Mouse (Mus musculus): ENCODE measurements around the gene Sprr2b. TPM values are rescaled to one million over a fixed set of nuclear protein-coding genes. Genes with fewer than 3 reads are reported as not detected.
"Not testable (repeated sequence)": the region's sequence is repeated elsewhere in the genome, so short reads cannot be mapped to it uniquely, and the experiment has no call there.

The Sprr2b gene
- not detected in 2 replicates for total RNA-seq (2017)

GRCm38 (mm10) chr3:92316320-92316719 is at the start of gene Sprr2b:
Sprr2b (plus strand) TSS chr3:92316620.
- ATAC-seq (replicated peaks; ENCODE audit: low read depth, poor library complexity, severe bottlenecking) = no peak

DNA sequence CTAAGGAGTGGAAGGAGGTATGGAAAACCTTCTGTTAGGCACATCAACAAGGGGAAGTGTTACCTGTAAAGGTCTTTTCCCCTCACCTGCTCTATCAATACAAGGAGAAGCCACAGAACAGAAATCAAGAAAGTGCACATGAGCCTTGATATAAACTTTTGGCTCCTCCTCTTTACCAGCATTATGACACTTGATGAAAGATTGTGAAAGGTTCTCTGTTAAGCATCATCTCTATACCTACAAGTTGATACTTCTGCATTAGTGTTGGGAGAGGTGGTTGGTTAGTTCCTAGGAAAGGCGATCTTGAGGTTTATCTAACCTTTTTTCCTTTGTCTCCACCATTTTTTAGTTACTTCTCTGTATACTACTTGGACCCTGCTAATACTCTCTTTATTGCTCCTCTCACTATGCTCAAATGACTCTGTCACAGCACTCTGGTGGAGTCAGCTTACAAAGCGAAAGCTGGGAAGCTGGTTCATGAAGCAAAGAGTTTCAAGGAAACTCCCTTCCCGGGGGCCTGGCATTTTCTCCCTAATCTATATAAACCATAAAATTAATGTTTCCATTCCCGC is 44.9 kb upstream of the Sprr2b start:
- ATAC-seq (replicated peaks; ENCODE audit: low read depth, poor library complexity, severe bottlenecking) = 0 out of 2 replicates have a peak, but pooled peaks have one; percentile 25

DNA sequence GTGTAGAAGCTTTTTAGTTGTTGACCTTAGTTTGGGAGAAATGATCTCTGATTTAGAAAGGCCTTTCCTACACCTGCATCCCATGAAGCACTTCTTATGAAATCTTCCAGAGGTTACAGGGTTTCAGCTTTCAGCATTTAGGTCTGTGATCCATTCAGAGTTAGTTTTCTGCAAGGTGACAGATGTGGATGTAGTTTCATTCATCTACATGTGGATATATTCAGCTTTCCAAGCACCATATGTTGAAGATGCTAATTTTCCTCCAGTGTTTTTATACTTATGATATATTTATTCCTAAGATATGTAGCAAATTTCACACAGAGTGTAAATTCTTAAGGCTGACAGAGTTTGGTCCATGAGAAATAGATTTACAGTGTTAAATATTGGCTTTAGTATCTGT is 42.9 kb upstream of the Sprr2b start:
- not testable (repeated sequence) for ATAC-seq (replicated peaks; ENCODE audit: low read depth, poor library complexity, severe bottlenecking)

- not testable (repeated sequence) for ATAC-seq (replicated peaks; ENCODE audit: low read depth, poor library complexity, severe bottlenecking)
Observed at GRCm38 (mm10) chr3:92274018-92274417, 42.4 kb upstream of the Sprr2b start.

DNA sequence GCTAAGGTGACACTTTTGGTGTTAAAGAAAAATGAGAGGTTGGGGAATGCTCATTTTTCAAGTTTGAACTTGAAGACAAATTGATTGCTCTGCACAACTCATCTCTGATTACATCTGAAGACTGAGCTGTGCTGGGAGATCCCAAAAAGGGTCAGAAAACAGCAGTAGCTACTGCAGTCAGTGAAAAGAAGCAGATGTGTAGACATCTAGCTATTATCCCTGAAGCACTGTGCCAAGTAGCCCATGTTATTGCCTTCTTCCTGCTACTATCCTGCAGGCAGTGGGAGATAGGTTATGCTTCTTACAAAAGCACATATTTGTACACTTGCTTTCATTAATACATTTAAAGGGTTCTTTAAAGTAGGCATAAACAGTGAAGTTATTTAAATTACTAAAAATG is 36.8 kb upstream of the Sprr2b start:
- ATAC-seq (replicated peaks; ENCODE audit: low read depth, poor library complexity, severe bottlenecking) = not testable (repeated sequence)

- ATAC-seq (replicated peaks; ENCODE audit: low read depth, poor library complexity, severe bottlenecking) = not testable (repeated sequence)
Observed at GRCm38 (mm10) chr3:92280963-92281606, 35.3 kb upstream of the Sprr2b start.

DNA sequence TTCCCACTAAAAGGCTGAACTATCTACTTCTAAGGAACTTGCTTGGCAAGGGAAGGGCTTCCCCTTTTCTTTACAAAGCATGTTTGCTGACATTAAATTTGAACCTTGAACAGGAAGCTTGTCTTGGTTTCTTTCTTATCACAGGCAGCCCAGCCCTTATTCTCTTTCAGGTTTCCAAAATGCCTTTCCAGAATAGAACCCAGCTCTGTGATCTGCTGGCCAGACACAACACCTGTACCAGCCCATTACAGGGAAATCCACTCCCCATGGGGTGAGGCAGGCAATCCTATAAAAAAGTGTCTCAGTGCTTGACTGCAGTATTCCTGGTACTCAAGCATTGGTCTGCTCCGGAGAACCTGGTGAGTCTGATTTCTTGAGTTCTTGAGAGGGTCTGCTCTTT is 31.3 kb upstream of the Sprr2b start, which contains the start of gene Sprr2a3:
Sprr2a3 (plus strand) TSS at position 317 of the 400 bp plus-strand sequence.
- ATAC-seq (replicated peaks; ENCODE audit: low read depth, poor library complexity, severe bottlenecking) = not testable (repeated sequence)

DNA sequence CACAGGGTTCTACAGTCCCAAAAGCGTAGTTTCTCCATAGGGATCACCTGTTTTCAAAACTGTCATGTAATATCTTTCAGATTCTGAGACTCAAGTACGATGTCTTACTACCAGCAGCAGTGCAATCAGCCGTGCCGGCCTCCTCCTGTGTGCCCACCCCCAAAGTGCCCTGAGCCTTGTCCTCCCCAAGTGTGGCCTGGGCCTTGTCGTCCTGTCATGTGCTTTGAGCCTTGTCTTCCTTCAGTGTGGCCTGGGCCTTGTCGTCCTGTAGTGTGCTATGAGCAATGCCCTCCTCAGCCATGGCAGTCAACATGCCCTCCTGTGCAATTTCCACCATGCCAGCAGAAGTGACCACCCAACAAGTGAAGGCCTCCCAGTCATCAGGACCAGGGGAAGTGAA is 27.9 kb upstream of the Sprr2b start:
- ATAC-seq (replicated peaks; ENCODE audit: low read depth, poor library complexity, severe bottlenecking) = not testable (repeated sequence)

DNA sequence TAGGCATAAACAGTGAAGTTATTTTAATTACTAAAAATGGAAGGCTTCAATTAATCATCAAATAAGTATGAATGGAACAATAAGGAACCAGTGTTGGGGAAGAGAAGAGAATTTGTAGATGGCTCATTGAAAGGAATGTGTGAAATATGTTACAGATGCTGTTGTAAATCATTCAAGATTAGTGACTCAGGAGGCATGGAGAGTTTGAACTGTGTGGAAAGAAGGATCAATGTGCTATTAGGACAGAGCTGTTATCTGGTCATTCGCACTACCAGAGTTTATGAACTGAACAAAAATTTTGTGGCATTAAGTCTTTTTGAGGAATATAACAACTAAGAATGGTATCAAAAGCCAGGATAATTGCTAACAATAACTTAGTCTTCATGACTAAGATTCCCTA is 9.0 kb upstream of the Sprr2b start:
- ATAC-seq (replicated peaks; ENCODE audit: low read depth, poor library complexity, severe bottlenecking) = no peak

- no peak for ATAC-seq (replicated peaks; ENCODE audit: low read depth, poor library complexity, severe bottlenecking)
Observed at GRCm38 (mm10) chr3:92317384-92317783, 964 bp downstream of the Sprr2b start.

DNA sequence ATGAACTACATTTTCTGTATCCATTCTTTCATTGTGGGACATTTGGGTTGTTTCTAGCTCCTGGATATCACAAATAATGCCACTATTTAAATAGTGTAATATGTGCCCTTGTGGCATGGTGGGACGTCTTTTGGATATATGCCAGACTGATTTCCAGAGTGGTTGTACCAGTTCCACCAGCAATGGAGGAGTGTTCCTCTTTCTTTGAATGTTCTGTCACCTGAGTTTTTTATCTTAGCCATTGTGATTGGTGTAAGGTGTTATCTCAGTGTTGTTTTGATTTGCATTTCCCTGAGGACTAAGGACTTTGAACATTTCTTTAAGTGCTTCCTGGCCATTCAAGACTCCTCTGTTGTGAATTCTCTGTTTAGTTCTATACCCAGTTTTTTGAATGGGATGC is 19.9 kb downstream of the Sprr2b start:
- ATAC-seq (replicated peaks; ENCODE audit: low read depth, poor library complexity, severe bottlenecking) = no peak

- no peak for ATAC-seq (replicated peaks; ENCODE audit: low read depth, poor library complexity, severe bottlenecking)
Observed at GRCm38 (mm10) chr3:92338840-92339239, 22.4 kb downstream of the Sprr2b start, which contains the start of gene Sprr2d. Sprr2d (plus strand) TSS chr3:92339140.

- no peak for ATAC-seq (replicated peaks; ENCODE audit: low read depth, poor library complexity, severe bottlenecking)
Observed at GRCm38 (mm10) chr3:92351843-92352242, 35.4 kb downstream of the Sprr2b start, which contains the start of gene Sprr2e. Sprr2e (plus strand) TSS chr3:92352143.

- no peak for ATAC-seq (replicated peaks; ENCODE audit: low read depth, poor library complexity, severe bottlenecking)
Observed at GRCm38 (mm10) chr3:92361619-92362018, 45.2 kb downstream of the Sprr2b start.

DNA sequence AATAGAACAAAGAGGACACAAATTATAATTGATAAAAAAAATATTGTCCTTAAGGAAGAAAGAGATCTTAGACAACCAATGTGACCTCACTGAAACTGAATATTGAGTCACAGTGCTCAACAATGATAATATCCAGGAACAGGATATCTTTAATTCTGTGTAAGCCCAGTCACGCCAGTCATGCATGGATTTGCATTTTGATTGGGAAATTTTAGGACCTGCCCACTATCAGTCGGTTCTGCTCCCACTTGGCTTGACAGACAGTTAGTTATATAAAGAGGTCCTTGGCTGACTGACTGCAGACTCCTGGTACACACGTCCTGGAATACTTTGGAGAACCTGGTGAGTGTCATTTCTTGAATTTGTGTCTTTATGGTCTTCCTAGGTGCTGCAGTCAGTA is 48.5 kb downstream of the Sprr2b start, which contains the start of gene Sprr2f:
Sprr2f (plus strand) TSS at position 301 of the 400 bp plus-strand sequence.
- no peak for ATAC-seq (replicated peaks; ENCODE audit: low read depth, poor library complexity, severe bottlenecking)

Other genes with a start within 250 kb of the Sprr2b start
- not detected in 2 replicates for gene Lor, start 233.5 kb upstream of the Sprr2b start, total RNA-seq (2017)
- gene Prr9, start 192.7 kb upstream of the Sprr2b start, total RNA-seq (2017) = not detected in 2 replicates
- gene Lelp1, start 173.9 kb upstream of the Sprr2b start, total RNA-seq (2017) = not detected in 2 replicates
- not detected in 2 replicates for gene Sprr2a1, start 100.8 kb upstream of the Sprr2b start, total RNA-seq (2017)
- not detected in 2 replicates for gene Sprr2a2, start 100.7 kb upstream of the Sprr2b start, total RNA-seq (2017)
- not detected in 2 replicates for gene Sprr2a3, start 31.2 kb upstream of the Sprr2b start, total RNA-seq (2017)
- not detected in 2 replicates for gene Sprr2d, start 22.5 kb downstream of the Sprr2b start, total RNA-seq (2017)
- not detected in 2 replicates for gene Sprr2e, start 35.5 kb downstream of the Sprr2b start, total RNA-seq (2017)
- not detected in 2 replicates for gene Sprr2f, start 48.6 kb downstream of the Sprr2b start, total RNA-seq (2017)
- not detected in 2 replicates for gene Sprr2h, start 69.1 kb downstream of the Sprr2b start, total RNA-seq (2017)
- gene Sprr2i, start 91.4 kb downstream of the Sprr2b start, total RNA-seq (2017) = not detected in 2 replicates
- gene Sprr2j-ps, start 101.5 kb downstream of the Sprr2b start, total RNA-seq (2017) = not detected in 2 replicates
- 3.0 and 5.6 TPM in 2 replicates for gene Gm9774, start 112.8 kb downstream of the Sprr2b start, total RNA-seq (2017)
- not detected in 2 replicates for gene Sprr2k, start 116.0 kb downstream of the Sprr2b start, total RNA-seq (2017)
- gene Sprr1b, start 122.2 kb downstream of the Sprr2b start, total RNA-seq (2017) = not detected in 2 replicates
- not detected in 2 replicates for gene Sprr3, start 142.1 kb downstream of the Sprr2b start, total RNA-seq (2017)
- not detected in 2 replicates for gene Sprr1a, start 169.3 kb downstream of the Sprr2b start, total RNA-seq (2017)
- gene Sprr4, start 183.9 kb downstream of the Sprr2b start, total RNA-seq (2017) = not detected in 2 replicates
- gene 2310046K23Rik, start 217.9 kb downstream of the Sprr2b start, total RNA-seq (2017) = not detected in 2 replicates